23 mouse cellular contexts compared by ENCODE assay signal in genomic region chr4:29143415-29143814, GRCm38 (mm10).
DNase-seq lines count a peak whose midpoint lies in the region; ATAC-seq and TF ChIP-seq lines count a peak whose summit lies in the region.
"Had no signal": no experiment of that assay in that cellular context is flagged by ENCODE, and none has a peak within 500 bp of the region (broad histone marks: within the 10 kb centered on the region; RNA-seq: fewer than 3 reads in every experiment).

No protein-coding gene starts in this region.

- no peaks in the 10 kb centered on the region for H3K79me2 ChIP-seq in liver, adult 2 months (ENCODE audit: control insufficient read depth, insufficient read depth, low read length)

- no peaks in the 10 kb centered on the region for H3K27me3 ChIP-seq in liver, adult 2 months (ENCODE audit: control insufficient read depth, insufficient read depth, low read length)
- H3K27me3 ChIP-seq in intestine, embryonic 15.5 days (replicated peaks): no peaks in the 10 kb centered on the region
- H3K27me3 ChIP-seq in intestine, postnatal 0 days (replicated peaks; ENCODE audit: control insufficient read depth, insufficient read depth, low read length): no peaks in the 10 kb centered on the region
- H3K27me3 ChIP-seq: CH12.LX; embryonic facial prominence, embryonic 12.5 days; forebrain, embryonic 15.5 days; Patski had no signal

- H3K4me3 ChIP-seq in liver, adult 2 months (ENCODE audit: insufficient read depth, low read depth, low read length): no peak overlapping the region
- no peak overlapping the region for H3K4me3 ChIP-seq in intestine, embryonic 15.5 days (replicated peaks)
- no peak overlapping the region for H3K4me3 ChIP-seq in intestine, postnatal 0 days (ENCODE audit: low read depth, low read length)
- H3K4me3 ChIP-seq: embryonic facial prominence, embryonic 10.5 days; embryonic facial prominence, embryonic 12.5 days; forebrain, embryonic 13.5 days; forebrain, embryonic 15.5 days had no signal

- H3K36me3 ChIP-seq in liver, adult 2 months (ENCODE audit: control insufficient read depth, insufficient read depth, low read length): no peaks in the 10 kb centered on the region
- H3K36me3 ChIP-seq in intestine, embryonic 15.5 days: no peaks in the 10 kb centered on the region
- H3K36me3 ChIP-seq in intestine, postnatal 0 days (ENCODE audit: control insufficient read depth, insufficient read depth): no peaks in the 10 kb centered on the region
- H3K36me3 ChIP-seq: embryonic facial prominence, embryonic 10.5 days; embryonic facial prominence, embryonic 12.5 days; forebrain, embryonic 15.5 days; G1E had no signal

- no peaks in the 10 kb centered on the region for H3K4me1 ChIP-seq in liver, adult 2 months (ENCODE audit: control insufficient read depth, insufficient read depth, low read length)
- no peaks in the 10 kb centered on the region for H3K4me1 ChIP-seq in intestine, embryonic 15.5 days (replicated peaks)
- no peaks in the 10 kb centered on the region for H3K4me1 ChIP-seq in intestine, postnatal 0 days (replicated peaks; ENCODE audit: control insufficient read depth, insufficient read depth, low read length)
- H3K4me1 ChIP-seq: embryonic facial prominence, embryonic 10.5 days; embryonic facial prominence, embryonic 12.5 days; forebrain, embryonic 13.5 days; forebrain, embryonic 15.5 days had no signal

- WGBS in liver, adult 2 months: 96% methylated on average over 1 of the region's 1 CpGs
- 96% methylated on average over 1 of the region's 1 CpGs for WGBS in intestine, embryonic 15.5 days
- WGBS in intestine, postnatal 0 days: 90% methylated on average over 1 of the region's 1 CpGs

- no peak for TF ChIP-seq CTCF in liver, adult 2 months (IDR thresholded peaks at IDR 0.05; ENCODE audit: low read depth, low read length)
- no peak for TF ChIP-seq CTCF in intestine, postnatal 0 days (IDR thresholded peaks at IDR 0.05; ENCODE audit: low read depth)

- ATAC-seq in intestine, embryonic 15.5 days: peak; percentile 53; the same call in 1 of the 2 replicates
- ATAC-seq in intestine, postnatal 0 days: peak; percentile 47
- ATAC-seq: activated CD4-positive, CD25-positive, alpha-beta regulatory T cell, adult 4 months; CD4-positive, CD25-positive, alpha-beta regulatory T cell, adult 4 months; forebrain, embryonic 13.5 days; forebrain, embryonic 15.5 days; Patski had no signal

- H3K9me3 ChIP-seq in intestine, embryonic 15.5 days: no peaks in the 10 kb centered on the region
- H3K9me3 ChIP-seq in intestine, postnatal 0 days (ENCODE audit: control insufficient read depth): no peaks in the 10 kb centered on the region
- H3K9me3 ChIP-seq: embryonic facial prominence, embryonic 10.5 days; embryonic facial prominence, embryonic 12.5 days; forebrain, embryonic 13.5 days; forebrain, embryonic 15.5 days; G1E had no signal

- H3K4me2 ChIP-seq in intestine, embryonic 15.5 days (replicated peaks): no peak overlapping the region
- H3K4me2 ChIP-seq in intestine, postnatal 0 days (replicated peaks; ENCODE audit: low read depth): no peak overlapping the region
- H3K4me2 ChIP-seq: embryonic facial prominence, embryonic 12.5 days; forebrain, embryonic 13.5 days; forebrain, embryonic 15.5 days had no signal

- H3K27ac ChIP-seq in liver, adult 2 months (replicated peaks; ENCODE audit: insufficient read depth, low read depth, low read length): no peak overlapping the region
- H3K27ac ChIP-seq in intestine, embryonic 15.5 days: no peak overlapping the region
- no peak overlapping the region for H3K27ac ChIP-seq in intestine, postnatal 0 days (ENCODE audit: low read depth, low read length)
- H3K27ac ChIP-seq: embryonic facial prominence, embryonic 10.5 days; embryonic facial prominence, embryonic 12.5 days; forebrain, embryonic 13.5 days; forebrain, embryonic 15.5 days had no signal

- TF ChIP-seq POLR2A in liver, adult 2 months (IDR thresholded peaks at IDR 0.05; ENCODE audit: extremely low read depth, insufficient read depth, low read length): no peak

- no peak overlapping the region for H3K9ac ChIP-seq in liver, adult 2 months (ENCODE audit: low read depth, low read length)
- no peak overlapping the region for H3K9ac ChIP-seq in intestine, embryonic 15.5 days
- H3K9ac ChIP-seq in intestine, postnatal 0 days (ENCODE audit: low read depth, low read length): no peak overlapping the region
- H3K9ac ChIP-seq: embryonic facial prominence, embryonic 12.5 days; forebrain, embryonic 13.5 days; forebrain, embryonic 15.5 days had no signal

- peak; percentile 46 for DNase-seq in liver, adult 2 months (ENCODE audit: extremely low read depth, low read depth, low spot score)
- no peak for DNase-seq in liver
- DNase-seq in heart, postnatal 4 days: no peak
- DNase-seq: adrenal gland, adult 8-10 months; adrenal gland, postnatal 14 days; adrenal gland, postnatal 36 days; B cell, adult 2 months; cerebellum, adult 11-12 months; cerebellum, adult 2 months; cerebellum, adult 9-10 months; cerebellum, postnatal 10 days; cerebellum, postnatal 25 days had no signal
